Mouse (Mus musculus): ENCODE results near the gene Col13a1. TPM values are rescaled to one million over a fixed set of nuclear protein-coding genes. Genes with fewer than 3 reads are reported as not detected.

The Col13a1 gene
- polyA plus RNA-seq, 1 experiment from 2014 or later, result 0.31 TPM

GRCm38 (mm10) chr10:61855139-61855675, 123.7 kb downstream of the Col13a1 start:
- Histone ChIP-seq H3K4me3 (ENCODE audit: low read depth, low read length) (no peak overlapping the region), H3K4me1 (ENCODE audit: control insufficient read depth, insufficient read depth, low read length) (no peaks in the 10 kb centered on the region), H3K36me3 (ENCODE audit: control insufficient read depth, insufficient read depth, low read length) (no peaks in the 10 kb centered on the region), H3K27me3 (ENCODE audit: control insufficient read depth, insufficient read depth, low read length) (no peaks in the 10 kb centered on the region), H3K27ac (ENCODE audit: low read depth, low read length) (no peak overlapping the region), H3K4me2 (ENCODE audit: low read depth, low read length) (no peak overlapping the region), H3K9me3 (ENCODE audit: control insufficient read depth, low read length) (no peaks in the 10 kb centered on the region), H3K9ac (replicated peaks; ENCODE audit: low read depth, low read length) (no peak overlapping the region)
- 81% methylated on average over 8 of the region's 8 CpGs for WGBS
- no peak for ATAC-seq (ENCODE audit: low read depth)

GRCm38 (mm10) chr10:61852824-61853223, 126.1 kb downstream of the Col13a1 start:
- H3K9ac ChIP-seq (replicated peaks; ENCODE audit: low read depth, low read length), result no peak overlapping the region
- H3K4me3 ChIP-seq (ENCODE audit: low read depth, low read length), result no peak overlapping the region
- WGBS, result 78% methylated on average over 8 of the region's 8 CpGs
- H3K4me1 ChIP-seq (ENCODE audit: control insufficient read depth, insufficient read depth, low read length), result no peaks in the 10 kb centered on the region
- H3K27me3 ChIP-seq (ENCODE audit: control insufficient read depth, insufficient read depth, low read length), result no peaks in the 10 kb centered on the region
- no peaks in the 10 kb centered on the region for H3K36me3 ChIP-seq (ENCODE audit: control insufficient read depth, insufficient read depth, low read length)
- no peak overlapping the region for H3K4me2 ChIP-seq (ENCODE audit: low read depth, low read length)
- ATAC-seq (ENCODE audit: low read depth), result no peak
- no peak overlapping the region for H3K27ac ChIP-seq (ENCODE audit: low read depth, low read length)
- H3K9me3 ChIP-seq (ENCODE audit: control insufficient read depth, low read length), result no peaks in the 10 kb centered on the region

- WGBS, result 83% methylated on average over 6 of the region's 6 CpGs
- H3K4me2 ChIP-seq (ENCODE audit: low read depth, low read length), result no peak overlapping the region
- no peak overlapping the region for H3K27ac ChIP-seq (ENCODE audit: low read depth, low read length)
- H3K36me3 ChIP-seq (ENCODE audit: control insufficient read depth, insufficient read depth, low read length), result no peaks in the 10 kb centered on the region
- no peak for ATAC-seq (ENCODE audit: low read depth)
- no peak overlapping the region for H3K9ac ChIP-seq (replicated peaks; ENCODE audit: low read depth, low read length)
- H3K4me3 ChIP-seq (ENCODE audit: low read depth, low read length), result no peak overlapping the region
- no peaks in the 10 kb centered on the region for H3K4me1 ChIP-seq (ENCODE audit: control insufficient read depth, insufficient read depth, low read length)
- H3K27me3 ChIP-seq (ENCODE audit: control insufficient read depth, insufficient read depth, low read length), result no peaks in the 10 kb centered on the region
- no peaks in the 10 kb centered on the region for H3K9me3 ChIP-seq (ENCODE audit: control insufficient read depth, low read length)
Measured at GRCm38 (mm10) chr10:61848553-61848952, 130.4 kb downstream of the Col13a1 start.

- H3K27me3 ChIP-seq (ENCODE audit: control insufficient read depth, insufficient read depth, low read length), result no peaks in the 10 kb centered on the region
- no peak for ATAC-seq (ENCODE audit: low read depth)
- H3K4me2 ChIP-seq (ENCODE audit: low read depth, low read length), result no peak overlapping the region
- no peaks in the 10 kb centered on the region for H3K9me3 ChIP-seq (ENCODE audit: control insufficient read depth, low read length)
- H3K27ac ChIP-seq (ENCODE audit: low read depth, low read length), result no peak overlapping the region
- no peaks in the 10 kb centered on the region for H3K36me3 ChIP-seq (ENCODE audit: control insufficient read depth, insufficient read depth, low read length)
- H3K9ac ChIP-seq (replicated peaks; ENCODE audit: low read depth, low read length), result no peak overlapping the region
- 82% methylated on average over 4 of the region's 4 CpGs for WGBS
- no peak overlapping the region for H3K4me3 ChIP-seq (ENCODE audit: low read depth, low read length)
- no peaks in the 10 kb centered on the region for H3K4me1 ChIP-seq (ENCODE audit: control insufficient read depth, insufficient read depth, low read length)
Measured at GRCm38 (mm10) chr10:61845476-61845875, 133.4 kb downstream of the Col13a1 start.

GRCm38 (mm10) chr10:61844475-61844874, 134.4 kb downstream of the Col13a1 start:
- Histone ChIP-seq H3K4me2 (ENCODE audit: low read depth, low read length) (no peak overlapping the region), H3K9ac (replicated peaks; ENCODE audit: low read depth, low read length) (no peak overlapping the region), H3K4me3 (ENCODE audit: low read depth, low read length) (no peak overlapping the region), H3K36me3 (ENCODE audit: control insufficient read depth, insufficient read depth, low read length) (no peaks in the 10 kb centered on the region), H3K9me3 (ENCODE audit: control insufficient read depth, low read length) (no peaks in the 10 kb centered on the region), H3K27ac (ENCODE audit: low read depth, low read length) (no peak overlapping the region), H3K27me3 (ENCODE audit: control insufficient read depth, insufficient read depth, low read length) (no peaks in the 10 kb centered on the region), H3K4me1 (ENCODE audit: control insufficient read depth, insufficient read depth, low read length) (no peaks in the 10 kb centered on the region)
- 81% methylated on average over 7 of the region's 7 CpGs for WGBS
- no peak for ATAC-seq (ENCODE audit: low read depth)

- H3K4me2 ChIP-seq (ENCODE audit: low read depth, low read length), result no peak overlapping the region
- H3K4me1 ChIP-seq (ENCODE audit: control insufficient read depth, insufficient read depth, low read length), result no peaks in the 10 kb centered on the region
- ATAC-seq (ENCODE audit: low read depth), result no peak
- 92% methylated on average over 11 of the region's 12 CpGs for WGBS
- H3K4me3 ChIP-seq (ENCODE audit: low read depth, low read length), result no peak overlapping the region
- H3K9ac ChIP-seq (replicated peaks; ENCODE audit: low read depth, low read length), result no peak overlapping the region
- H3K27ac ChIP-seq (ENCODE audit: low read depth, low read length), result no peak overlapping the region
- H3K9me3 ChIP-seq (ENCODE audit: control insufficient read depth, low read length), result no peaks in the 10 kb centered on the region
- no peaks in the 10 kb centered on the region for H3K36me3 ChIP-seq (ENCODE audit: control insufficient read depth, insufficient read depth, low read length)
- no peaks in the 10 kb centered on the region for H3K27me3 ChIP-seq (ENCODE audit: control insufficient read depth, insufficient read depth, low read length)
Measured at GRCm38 (mm10) chr10:61842261-61842660, 136.6 kb downstream of the Col13a1 start.

GRCm38 (mm10) chr10:61839326-61839725, 139.6 kb downstream of the Col13a1 start:
- 65% methylated on average over 9 of the region's 9 CpGs for WGBS
- H3K4me1 ChIP-seq (ENCODE audit: control insufficient read depth, insufficient read depth, low read length), result no peaks in the 10 kb centered on the region
- peak; percentile 20; the same call in 1 of the 2 replicates for ATAC-seq (ENCODE audit: low read depth)
- no peak overlapping the region for H3K27ac ChIP-seq (ENCODE audit: low read depth, low read length)
- no peak overlapping the region for H3K4me2 ChIP-seq (ENCODE audit: low read depth, low read length)
- no peak overlapping the region for H3K9ac ChIP-seq (replicated peaks; ENCODE audit: low read depth, low read length)
- H3K36me3 ChIP-seq (ENCODE audit: control insufficient read depth, insufficient read depth, low read length), result no peaks in the 10 kb centered on the region
- H3K9me3 ChIP-seq (ENCODE audit: control insufficient read depth, low read length), result no peaks in the 10 kb centered on the region
- no peak overlapping the region for H3K4me3 ChIP-seq (ENCODE audit: low read depth, low read length)
- no peaks in the 10 kb centered on the region for H3K27me3 ChIP-seq (ENCODE audit: control insufficient read depth, insufficient read depth, low read length)

GRCm38 (mm10) chr10:61838769-61839168, 140.1 kb downstream of the Col13a1 start:
- H3K27ac ChIP-seq (ENCODE audit: low read depth, low read length), result no peak overlapping the region
- H3K4me1 ChIP-seq (ENCODE audit: control insufficient read depth, insufficient read depth, low read length), result no peaks in the 10 kb centered on the region
- H3K27me3 ChIP-seq (ENCODE audit: control insufficient read depth, insufficient read depth, low read length), result no peaks in the 10 kb centered on the region
- no peak overlapping the region for H3K4me2 ChIP-seq (ENCODE audit: low read depth, low read length)
- H3K4me3 ChIP-seq (ENCODE audit: low read depth, low read length), result no peak overlapping the region
- ATAC-seq (ENCODE audit: low read depth), result peak; percentile 61; the same call in 1 of the 2 replicates
- H3K9ac ChIP-seq (replicated peaks; ENCODE audit: low read depth, low read length), result no peak overlapping the region
- H3K36me3 ChIP-seq (ENCODE audit: control insufficient read depth, insufficient read depth, low read length), result no peaks in the 10 kb centered on the region
- under 1% methylated on average over 6 of the region's 6 CpGs for WGBS
- H3K9me3 ChIP-seq (ENCODE audit: control insufficient read depth, low read length), result no peaks in the 10 kb centered on the region

GRCm38 (mm10) chr10:61837286-61837685, 141.6 kb downstream of the Col13a1 start:
- Histone ChIP-seq H3K4me3 (ENCODE audit: low read depth, low read length) (no peak overlapping the region), H3K4me1 (ENCODE audit: control insufficient read depth, insufficient read depth, low read length) (no peaks in the 10 kb centered on the region), H3K4me2 (ENCODE audit: low read depth, low read length) (no peak overlapping the region), H3K27me3 (ENCODE audit: control insufficient read depth, insufficient read depth, low read length) (no peaks in the 10 kb centered on the region), H3K36me3 (ENCODE audit: control insufficient read depth, insufficient read depth, low read length) (no peaks in the 10 kb centered on the region), H3K27ac (ENCODE audit: low read depth, low read length) (no peak overlapping the region), H3K9me3 (ENCODE audit: control insufficient read depth, low read length) (no peaks in the 10 kb centered on the region), H3K9ac (replicated peaks; ENCODE audit: low read depth, low read length) (no peak overlapping the region)
- no peak for ATAC-seq (ENCODE audit: low read depth)
- WGBS, result 71% methylated on average over 8 of the region's 8 CpGs

Data from neural tube, embryonic 14.5 days (tissue).